Mouse (Mus musculus): ENCODE results near the gene Bms1.

Gene Bms1

GRCm38 (mm10) chr6:118419050-118419920 lies at the start of gene Bms1:
TSS of gene Bms1 (minus strand) at chr6:118419474.
- peak; percentile 91 to 95 for DNase-seq (ENCODE audit: low spot score in 2 of 2)

GRCm38 (mm10) chr6:118462069-118462705 lies 42.9 kb upstream of the Bms1 start:
- DNase-seq (ENCODE audit: low spot score in 2 of 2) = no peak

- no peak for DNase-seq (ENCODE audit: low spot score in 2 of 2)
Measured at GRCm38 (mm10) chr6:118457726-118458125, 38.5 kb upstream of the Bms1 start.

GRCm38 (mm10) chr6:118455042-118455631 lies 35.9 kb upstream of the Bms1 start, which contains the start of gene Zfp248:
TSS of gene Zfp248 (minus strand) at chr6:118455528.
- DNase-seq (ENCODE audit: low spot score in 2 of 2) = peak; percentile 57 to 72

- peak in 1 of 2 experiments; percentile 5 for DNase-seq (ENCODE audit: low spot score in 2 of 2)
Measured at GRCm38 (mm10) chr6:118454452-118454851, 35.2 kb upstream of the Bms1 start.

- no peak for DNase-seq (ENCODE audit: low spot score in 2 of 2)
Measured at GRCm38 (mm10) chr6:118431502-118431901, 12.2 kb upstream of the Bms1 start.

GRCm38 (mm10) chr6:118426666-118427065 lies 7.4 kb upstream of the Bms1 start:
- DNase-seq (ENCODE audit: low spot score in 2 of 2) = no peak

GRCm38 (mm10) chr6:118410428-118410827 lies 8.8 kb downstream of the Bms1 start:
- no peak for DNase-seq (ENCODE audit: low spot score in 2 of 2)

GRCm38 (mm10) chr6:118408510-118408909 lies 10.8 kb downstream of the Bms1 start:
- no peak for DNase-seq (ENCODE audit: low spot score in 2 of 2)

- no peak for DNase-seq (ENCODE audit: low spot score in 2 of 2)
Measured at GRCm38 (mm10) chr6:118406421-118406820, 12.9 kb downstream of the Bms1 start.

GRCm38 (mm10) chr6:118390746-118391145 lies 28.5 kb downstream of the Bms1 start:
- no peak for DNase-seq (ENCODE audit: low spot score in 2 of 2)

- DNase-seq (ENCODE audit: low spot score in 2 of 2) = no peak
Measured at GRCm38 (mm10) chr6:118385962-118386361, 33.3 kb downstream of the Bms1 start.

GRCm38 (mm10) chr6:118381234-118381633 lies 38.0 kb downstream of the Bms1 start:
- DNase-seq (ENCODE audit: low spot score in 2 of 2) = no peak

- DNase-seq (ENCODE audit: low spot score in 2 of 2) = no peak
Measured at GRCm38 (mm10) chr6:118380630-118381029, 38.6 kb downstream of the Bms1 start.

- peak in 1 of 2 experiments; percentile 27 for DNase-seq (ENCODE audit: low spot score in 2 of 2)
Measured at GRCm38 (mm10) chr6:118379451-118380167, 39.7 kb downstream of the Bms1 start.

GRCm38 (mm10) chr6:118377611-118378010 lies 41.7 kb downstream of the Bms1 start:
- no peak for DNase-seq (ENCODE audit: low spot score in 2 of 2)

- DNase-seq (ENCODE audit: low spot score in 2 of 2) = no peak
Measured at GRCm38 (mm10) chr6:118376023-118376422, 43.3 kb downstream of the Bms1 start.

GRCm38 (mm10) chr6:118375457-118375856 lies 43.8 kb downstream of the Bms1 start:
- no peak for DNase-seq (ENCODE audit: low spot score in 2 of 2)

GRCm38 (mm10) chr6:118375026-118375425 lies 44.2 kb downstream of the Bms1 start:
- no peak for DNase-seq (ENCODE audit: low spot score in 2 of 2)

GRCm38 (mm10) chr6:118373294-118373693 lies 46.0 kb downstream of the Bms1 start:
- DNase-seq (ENCODE audit: low spot score in 2 of 2) = peak; percentile 8 to 28

- DNase-seq (ENCODE audit: low spot score in 2 of 2) = no peak
Measured at GRCm38 (mm10) chr6:118372794-118373193, 46.5 kb downstream of the Bms1 start.

GRCm38 (mm10) chr6:118367502-118367901 lies 51.8 kb downstream of the Bms1 start:
- DNase-seq (ENCODE audit: low spot score in 2 of 2) = no peak

Measured in urinary bladder, adult 18-20 months (tissue).